Mouse (Mus musculus): ENCODE data around the gene Gpx4. TPM values are rescaled to one million over a fixed set of nuclear protein-coding genes. Genes with fewer than 3 reads are reported as not detected.

Gene Gpx4
- polyA plus RNA-seq, 1 experiment from 2014 or later = 458 TPM

DNA sequence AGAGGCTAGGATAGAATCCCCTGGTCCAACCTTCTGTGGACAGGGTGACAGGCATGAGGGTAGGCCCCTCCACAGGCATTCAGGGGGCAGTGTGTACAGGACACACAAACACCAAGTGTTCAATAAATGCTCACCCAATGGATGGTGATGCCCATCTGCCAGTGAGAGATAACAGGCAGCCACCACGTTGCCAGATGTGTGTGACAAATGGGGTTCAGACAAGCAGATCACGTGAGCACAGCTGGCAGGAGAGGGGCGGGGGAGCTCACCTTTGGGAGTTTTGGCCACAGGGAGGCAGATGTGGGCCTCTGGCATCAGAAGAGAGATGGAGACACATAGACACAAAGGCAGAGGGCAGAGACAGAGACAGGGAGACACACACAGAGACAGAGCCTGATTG is 34.1 kb downstream of the Gpx4 start:
- H3K4me2 ChIP-seq = no peak overlapping the region
- 83% methylated on average over 3 of the region's 3 CpGs for WGBS
- H3K4me3 ChIP-seq (replicated peaks) = no peak overlapping the region
- peaks cover 61% of the 10 kb centered on the region for H3K36me3 ChIP-seq (replicated peaks)
- H3K27ac ChIP-seq = no peak overlapping the region
- no peak for ATAC-seq (ENCODE audit: low FRiP score)
- H3K9ac ChIP-seq = no peak overlapping the region
- no peaks in the 10 kb centered on the region for H3K27me3 ChIP-seq
- no peaks in the 10 kb centered on the region for H3K9me3 ChIP-seq
- 0 out of 2 replicates have a peak, but pooled peaks cover under 1% of the 10 kb centered on the region for H3K4me1 ChIP-seq

DNA sequence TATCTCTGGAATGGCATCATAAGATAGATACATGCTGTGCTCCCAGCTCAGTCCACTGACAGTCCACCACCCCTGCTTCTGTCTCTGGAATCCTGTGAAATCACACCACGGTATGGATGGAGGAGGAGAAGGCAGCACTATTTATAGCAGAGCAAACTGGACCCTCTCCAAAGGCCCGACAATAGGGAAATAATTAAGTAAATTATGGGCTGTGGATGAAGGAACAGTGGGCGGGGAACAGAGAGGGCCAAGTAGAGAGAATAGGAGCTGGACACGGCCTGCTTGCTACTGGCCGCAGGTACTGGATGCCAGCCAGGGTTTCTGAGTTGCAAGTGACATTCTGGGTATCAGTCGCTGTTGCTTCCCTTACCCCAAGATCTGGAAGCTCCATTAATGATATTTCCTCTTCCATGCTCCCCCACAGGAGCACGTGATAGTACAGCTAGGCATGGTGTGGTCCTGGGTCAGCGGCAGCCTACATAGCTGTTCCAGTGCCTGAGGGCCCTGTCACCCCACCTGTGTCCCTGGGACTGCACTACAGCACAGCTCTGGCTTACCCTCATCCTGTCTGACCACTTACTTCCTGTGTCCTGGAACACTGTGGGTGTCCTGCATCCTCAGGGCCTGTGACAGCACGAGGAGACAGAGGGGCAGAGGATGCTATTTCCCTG is 38.0 kb downstream of the Gpx4 start:
- no peak for ATAC-seq (ENCODE audit: low FRiP score)
- Histone ChIP-seq H3K9me3 (no peaks in the 10 kb centered on the region), H3K9ac (no peak overlapping the region), H3K4me3 (replicated peaks) (no peak overlapping the region), H3K4me1 (no peaks in the 10 kb centered on the region), H3K27me3 (no peaks in the 10 kb centered on the region), H3K36me3 (replicated peaks) (peaks cover 55% of the 10 kb centered on the region), H3K4me2 (no peak overlapping the region), H3K27ac (no peak overlapping the region)
- WGBS = 83% methylated on average over 9 of the region's 9 CpGs

GRCm38 (mm10) chr10:80086847-80087246 is 39.9 kb downstream of the Gpx4 start:
- Histone ChIP-seq H3K4me1 (no peaks in the 10 kb centered on the region), H3K27ac (no peak overlapping the region), H3K4me3 (replicated peaks) (no peak overlapping the region), H3K27me3 (no peaks in the 10 kb centered on the region), H3K4me2 (no peak overlapping the region), H3K9ac (no peak overlapping the region), H3K36me3 (replicated peaks) (peaks cover 36% of the 10 kb centered on the region), H3K9me3 (no peaks in the 10 kb centered on the region)
- no peak for ATAC-seq (ENCODE audit: low FRiP score)
- 92% methylated on average over 3 of the region's 3 CpGs for whole genome bisulfite sequencing

GRCm38 (mm10) chr10:80087483-80087882 is 40.5 kb downstream of the Gpx4 start:
- Histone ChIP-seq H3K4me2 (no peak overlapping the region), H3K9ac (no peak overlapping the region), H3K36me3 (replicated peaks) (peaks cover 30% of the 10 kb centered on the region), H3K4me1 (no peaks in the 10 kb centered on the region), H3K4me3 (replicated peaks) (no peak overlapping the region), H3K27ac (no peak overlapping the region), H3K9me3 (no peaks in the 10 kb centered on the region), H3K27me3 (no peaks in the 10 kb centered on the region)
- ATAC-seq (ENCODE audit: low FRiP score) = no peak
- WGBS = 89% methylated on average over 8 of the region's 8 CpGs

DNA sequence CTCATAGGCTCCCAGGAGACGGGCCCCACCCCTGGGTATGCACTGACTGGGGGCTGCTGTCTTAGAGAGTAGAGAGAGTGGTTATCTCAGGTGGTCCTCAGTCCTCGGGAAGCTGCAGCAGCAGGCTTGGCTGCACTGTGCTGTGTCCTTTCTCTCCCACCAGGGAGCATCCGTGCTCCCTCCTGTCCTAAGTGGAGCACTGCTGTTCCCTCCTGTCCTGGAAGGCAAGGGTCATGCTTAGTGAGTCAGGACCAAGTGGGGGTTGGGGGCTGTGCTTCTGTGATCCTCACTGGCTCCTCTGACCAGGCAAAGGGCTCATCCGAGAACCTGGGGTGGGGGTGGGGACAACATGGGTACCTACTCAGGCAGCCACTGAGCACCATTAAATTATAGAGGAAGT is 42.2 kb downstream of the Gpx4 start:
- H3K9me3 ChIP-seq = no peaks in the 10 kb centered on the region
- WGBS = 59% methylated on average over 4 of the region's 4 CpGs
- H3K4me2 ChIP-seq = no peak overlapping the region
- H3K4me3 ChIP-seq (replicated peaks) = no peak overlapping the region
- no peak overlapping the region for H3K27ac ChIP-seq
- no peak overlapping the region for H3K9ac ChIP-seq
- peaks cover 15% of the 10 kb centered on the region for H3K36me3 ChIP-seq (replicated peaks)
- H3K27me3 ChIP-seq = no peaks in the 10 kb centered on the region
- ATAC-seq (ENCODE audit: low FRiP score) = no peak
- no peaks in the 10 kb centered on the region for H3K4me1 ChIP-seq

DNA sequence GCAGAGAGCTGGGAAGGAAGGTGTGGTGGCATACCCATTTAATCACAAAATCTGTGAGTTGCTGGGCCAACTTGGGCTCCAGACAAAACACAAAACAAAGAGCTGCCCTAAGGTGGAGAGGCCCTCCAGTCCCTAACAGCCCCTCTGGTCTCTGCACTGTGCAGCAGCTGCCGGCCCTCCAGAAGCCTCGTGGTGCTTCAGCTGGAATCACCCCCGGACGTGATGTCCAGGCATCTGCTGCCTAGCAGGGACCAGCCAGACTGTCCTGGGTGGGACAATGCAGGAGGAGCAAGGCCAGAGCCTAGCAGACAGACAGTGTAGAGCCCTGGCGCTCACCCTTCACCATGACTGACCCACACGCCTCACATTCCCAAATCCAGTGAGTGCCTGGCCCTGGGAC is 44.6 kb downstream of the Gpx4 start:
- no peaks in the 10 kb centered on the region for H3K9me3 ChIP-seq
- H3K4me1 ChIP-seq = no peaks in the 10 kb centered on the region
- H3K27ac ChIP-seq = no peak overlapping the region
- no peak for ATAC-seq (ENCODE audit: low FRiP score)
- no peak overlapping the region for H3K9ac ChIP-seq
- 93% methylated on average over 6 of the region's 6 CpGs for WGBS
- no peaks in the 10 kb centered on the region for H3K36me3 ChIP-seq (replicated peaks)
- H3K4me3 ChIP-seq (replicated peaks) = no peak overlapping the region
- no peak overlapping the region for H3K4me2 ChIP-seq
- H3K27me3 ChIP-seq = no peaks in the 10 kb centered on the region

DNA sequence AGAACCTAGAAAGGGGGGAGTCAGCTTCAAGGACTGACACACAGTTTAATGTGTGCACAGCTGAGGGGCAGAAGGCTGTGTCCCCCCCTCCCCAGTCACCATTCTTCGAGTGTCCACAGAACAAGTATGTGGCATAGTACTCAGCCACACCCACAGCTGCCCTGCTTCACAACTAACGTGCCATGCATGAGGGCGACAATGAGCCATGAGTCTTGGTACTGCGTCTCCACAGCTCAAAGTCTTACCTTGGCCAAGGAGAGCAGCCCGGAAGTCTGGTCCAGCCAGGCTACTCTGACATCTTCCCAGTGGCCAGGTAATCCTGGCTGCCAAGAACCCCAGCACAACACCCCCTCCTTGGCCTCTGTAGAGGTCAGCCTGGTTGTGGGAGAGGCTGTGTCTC is 45.7 kb downstream of the Gpx4 start:
- no peaks in the 10 kb centered on the region for H3K27me3 ChIP-seq
- no peak overlapping the region; the same call in 1 of the 2 replicates for H3K9ac ChIP-seq
- H3K4me1 ChIP-seq = peaks cover 8% of the 10 kb centered on the region
- H3K4me2 ChIP-seq = no peak overlapping the region
- ATAC-seq (ENCODE audit: low FRiP score) = no peak
- H3K9me3 ChIP-seq = no peaks in the 10 kb centered on the region
- H3K27ac ChIP-seq = no peak overlapping the region
- 93% methylated on average over 5 of the region's 5 CpGs for WGBS
- H3K36me3 ChIP-seq (replicated peaks) = no peaks in the 10 kb centered on the region
- no peak overlapping the region for H3K4me3 ChIP-seq (replicated peaks)

DNA sequence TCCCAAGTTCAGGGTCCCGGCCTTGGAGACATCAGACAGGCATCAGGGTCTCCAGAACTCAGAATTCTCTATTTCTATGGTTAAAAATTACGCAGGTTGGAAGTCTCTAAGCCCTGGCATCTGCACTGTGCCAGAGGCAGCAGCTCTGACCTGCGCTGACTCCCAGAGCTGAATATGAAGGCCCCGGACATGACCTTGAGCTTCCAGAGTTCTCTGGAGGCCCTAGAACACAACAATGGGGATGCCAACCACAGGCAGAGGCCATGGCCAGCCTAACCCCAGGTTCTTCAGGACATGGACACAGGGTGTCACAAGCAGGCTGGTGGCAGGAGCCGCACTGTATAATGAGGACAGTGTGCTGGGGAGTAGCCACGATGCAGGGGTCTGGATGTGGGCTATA is 47.1 kb downstream of the Gpx4 start:
- WGBS = 92% methylated on average over 6 of the region's 6 CpGs
- no peak for ATAC-seq (ENCODE audit: low FRiP score)
- Histone ChIP-seq H3K27me3 (no peaks in the 10 kb centered on the region), H3K4me1 (peaks cover 9% of the 10 kb centered on the region), H3K9ac (no peak overlapping the region), H3K9me3 (no peaks in the 10 kb centered on the region), H3K4me2 (no peak overlapping the region), H3K27ac (no peak overlapping the region), H3K36me3 (replicated peaks) (no peaks in the 10 kb centered on the region), H3K4me3 (replicated peaks) (no peak overlapping the region)

- WGBS = 77% methylated on average over 3 of the region's 3 CpGs
Observed at GRCm38 (mm10) chr10:80094684-80095083, 47.7 kb downstream of the Gpx4 start.

GRCm38 (mm10) chr10:80095547-80095946 is 48.6 kb downstream of the Gpx4 start:
- H3K4me1 ChIP-seq = peaks cover 10% of the 10 kb centered on the region
- H3K4me3 ChIP-seq (replicated peaks) = no peak overlapping the region
- H3K27me3 ChIP-seq = no peaks in the 10 kb centered on the region
- ATAC-seq (ENCODE audit: low FRiP score) = no peak
- no peak overlapping the region for H3K4me2 ChIP-seq
- H3K27ac ChIP-seq = no peak overlapping the region
- no peak overlapping the region for H3K9ac ChIP-seq
- 90% methylated on average over 5 of the region's 5 CpGs for WGBS
- no peaks in the 10 kb centered on the region for H3K36me3 ChIP-seq (replicated peaks)
- no peaks in the 10 kb centered on the region for H3K9me3 ChIP-seq

More at GRCm38 (mm10) chr10:80094684-80095083, 47.7 kb downstream of the Gpx4 start:
- no peaks in the 10 kb centered on the region for H3K36me3 ChIP-seq (replicated peaks)
- H3K4me2 ChIP-seq = no peak overlapping the region
- peaks cover 9% of the 10 kb centered on the region for H3K4me1 ChIP-seq
- no peaks in the 10 kb centered on the region for H3K27me3 ChIP-seq
- H3K4me3 ChIP-seq (replicated peaks) = no peak overlapping the region
- no peak overlapping the region for H3K27ac ChIP-seq
- H3K9ac ChIP-seq = no peak overlapping the region
- no peaks in the 10 kb centered on the region for H3K9me3 ChIP-seq
- ATAC-seq (ENCODE audit: low FRiP score) = no peak

DNA sequence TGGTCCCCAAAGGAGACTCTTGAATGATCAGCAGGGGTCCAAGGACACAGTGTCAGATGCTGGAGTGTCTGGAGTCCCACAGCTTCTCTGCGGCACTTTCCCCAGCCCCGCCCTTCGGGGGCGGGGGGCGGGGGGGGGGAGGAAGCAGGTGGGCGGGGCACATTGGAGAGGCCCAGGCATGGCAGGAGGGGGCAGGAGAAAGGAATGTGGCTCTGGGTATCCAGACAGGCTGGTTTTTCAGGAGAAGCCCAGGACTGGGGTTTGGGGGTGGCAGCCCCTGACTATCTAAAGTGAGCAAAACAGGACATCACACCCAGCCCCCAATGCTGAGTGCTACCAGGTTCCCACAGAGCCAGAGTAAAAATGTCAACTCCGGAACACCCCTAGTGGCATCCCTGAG is 50.3 kb downstream of the Gpx4 start:
- no peak overlapping the region for H3K27ac ChIP-seq
- no peak overlapping the region for H3K4me3 ChIP-seq (replicated peaks)

GRCm38 (mm10) chr10:80098630-80099029 is 51.7 kb downstream of the Gpx4 start:
- no peaks in the 10 kb centered on the region for H3K9me3 ChIP-seq
- no peaks in the 10 kb centered on the region for H3K27me3 ChIP-seq
- no peaks in the 10 kb centered on the region for H3K36me3 ChIP-seq (replicated peaks)
- no peak overlapping the region for H3K4me3 ChIP-seq (replicated peaks)
- no peak overlapping the region for H3K9ac ChIP-seq
- no peak overlapping the region for H3K4me2 ChIP-seq
- peaks cover 27% of the 10 kb centered on the region for H3K4me1 ChIP-seq
- 89% methylated on average over 5 of the region's 5 CpGs for WGBS
- no peak overlapping the region for H3K27ac ChIP-seq
- ATAC-seq (ENCODE audit: low FRiP score) = no peak

More for the DNA sequence above, 50.3 kb downstream of the Gpx4 start:
- WGBS = 19% methylated on average over 7 of the region's 7 CpGs
- Histone ChIP-seq H3K9ac (no peak overlapping the region), H3K36me3 (replicated peaks) (no peaks in the 10 kb centered on the region), H3K9me3 (no peaks in the 10 kb centered on the region), H3K4me2 (no peak overlapping the region), H3K27me3 (no peaks in the 10 kb centered on the region), H3K4me1 (peaks cover 24% of the 10 kb centered on the region)
- ATAC-seq (ENCODE audit: low FRiP score) = no peak

DNA sequence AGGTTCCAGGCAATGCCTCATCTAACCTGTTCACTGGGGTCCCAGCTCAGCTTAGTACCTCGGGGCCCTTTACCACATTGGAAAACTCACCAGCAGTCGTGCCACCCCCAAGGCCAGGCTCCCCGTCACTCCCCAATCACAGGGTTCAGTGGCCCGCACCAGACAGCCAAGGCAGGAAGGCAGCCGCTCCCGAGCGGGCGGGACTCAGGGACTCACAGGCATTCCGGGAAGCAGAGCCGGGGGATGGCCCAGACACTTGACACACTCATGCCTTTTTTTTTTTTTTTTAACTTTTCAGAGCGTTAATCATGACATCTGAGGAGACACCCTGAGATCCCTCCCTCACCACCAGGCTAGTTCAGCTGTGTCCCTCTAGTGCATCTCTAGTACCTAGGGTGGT is 54.0 kb downstream of the Gpx4 start:
- H3K4me2 ChIP-seq = peak overlapping the region; percentile 79; the same call in 1 of the 2 replicates
- WGBS = 68% methylated on average over 11 of the region's 11 CpGs
- no peaks in the 10 kb centered on the region for H3K36me3 ChIP-seq (replicated peaks)
- no peak overlapping the region for H3K9ac ChIP-seq
- H3K4me1 ChIP-seq = peaks cover 27% of the 10 kb centered on the region
- H3K27me3 ChIP-seq = peaks cover 4% of the 10 kb centered on the region; the same call in 1 of the 2 replicates
- ATAC-seq (ENCODE audit: low FRiP score) = no peak
- no peaks in the 10 kb centered on the region for H3K9me3 ChIP-seq
- no peak overlapping the region for H3K27ac ChIP-seq
- H3K4me3 ChIP-seq (replicated peaks) = no peak overlapping the region
